Mouse (Mus musculus) E14TG2a.4 (cell line): ENCODE measurements around the gene Rbms3.
A peak's percentile ranks its signal among the peaks of the same experiment; 100 is the strongest.

Source experiments
- CTCF ChIP-seq: conservative IDR thresholded peaks from 2 replicates; pipeline ENCODE4 v1.5.1; 2014; ENCODE audit warnings: low read length
- NANOG ChIP-seq: IDR thresholded peaks from 2 replicates; pipeline ENCODE4 v1.6.1; 2014; ENCODE audit warnings: borderline replicate concordance, low read length, mixed read lengths
- POU5F1 ChIP-seq: IDR thresholded peaks from 2 replicates; pipeline ENCODE4 v1.6.1; 2014; ENCODE audit warnings: low read length, borderline replicate concordance

GRCm38 (mm10) chr9:117066502-117066901 lies 563.2 kb downstream of the Rbms3 start:
- TF ChIP-seq CTCF (peak; percentile 63), POU5F1 (no peak), NANOG (no peak)
